Mouse (Mus musculus) lung, postnatal 10 days (tissue): ENCODE measurements at regions not wholly inside any gene's neighbourhood (a gene's known extent, or its start where the extent isn't known, plus 50 kb on each side); places are given as distances from the start of the nearest gene placed in this dataset.

Experiments used
- DNase-seq: peaks from one replicate; pipeline ENCODE4 v3.0.0; 2021

GRCm38 (mm10) chr6:89007516-89007915 is 105.5 kb downstream of the Tpra1 start:
- DNase-seq, result no peak

GRCm38 (mm10) chr6:89008614-89009171 is 106.6 kb downstream of the Tpra1 start:
- peak; percentile 89 for DNase-seq

- DNase-seq, result no peak
Observed at GRCm38 (mm10) chr6:89012998-89013689, 111.1 kb downstream of the Tpra1 start.

- DNase-seq, result no peak
Observed at GRCm38 (mm10) chr6:89013690-89014061, 111.6 kb downstream of the Tpra1 start.

GRCm38 (mm10) chr6:89024101-89024650 is 122.1 kb downstream of the Tpra1 start:
- no peak for DNase-seq

- DNase-seq, result peak; percentile 64
Observed at GRCm38 (mm10) chr6:89033433-89034298, 131.6 kb downstream of the Tpra1 start.

GRCm38 (mm10) chr6:89034455-89034854 is 132.4 kb downstream of the Tpra1 start:
- DNase-seq, result no peak

GRCm38 (mm10) chr6:89035061-89035835 is 133.2 kb downstream of the Tpra1 start:
- DNase-seq, result peak; percentile 66

- no peak for DNase-seq
Observed at GRCm38 (mm10) chr6:89035836-89036156, 133.7 kb downstream of the Tpra1 start.

GRCm38 (mm10) chr6:89037392-89037791 is 135.3 kb downstream of the Tpra1 start:
- peak; percentile 51 for DNase-seq

- no peak for DNase-seq
Observed at GRCm38 (mm10) chr6:89037901-89038300, 135.8 kb downstream of the Tpra1 start.

GRCm38 (mm10) chr6:89040919-89041318 is 138.9 kb downstream of the Tpra1 start:
- DNase-seq, result no peak

- no peak for DNase-seq
Observed at GRCm38 (mm10) chr6:89042478-89043239, 140.6 kb downstream of the Tpra1 start.

GRCm38 (mm10) chr6:89045436-89045966 is 143.4 kb downstream of the Tpra1 start:
- DNase-seq, result peak; percentile 61

- no peak for DNase-seq
Observed at GRCm38 (mm10) chr6:89046476-89046875, 144.4 kb downstream of the Tpra1 start.

GRCm38 (mm10) chr6:89047629-89048332 is 145.7 kb downstream of the Tpra1 start:
- DNase-seq, result no peak

- DNase-seq, result no peak
Observed at GRCm38 (mm10) chr6:89049290-89049689, 147.2 kb downstream of the Tpra1 start.

GRCm38 (mm10) chr6:89050575-89051270 is 148.7 kb downstream of the Tpra1 start:
- no peak for DNase-seq

GRCm38 (mm10) chr6:89052758-89053460 is 150.9 kb downstream of the Tpra1 start:
- no peak for DNase-seq

GRCm38 (mm10) chr6:89054060-89054459 is 152.0 kb downstream of the Tpra1 start:
- DNase-seq, result no peak
